In the genomic region with DNA sequence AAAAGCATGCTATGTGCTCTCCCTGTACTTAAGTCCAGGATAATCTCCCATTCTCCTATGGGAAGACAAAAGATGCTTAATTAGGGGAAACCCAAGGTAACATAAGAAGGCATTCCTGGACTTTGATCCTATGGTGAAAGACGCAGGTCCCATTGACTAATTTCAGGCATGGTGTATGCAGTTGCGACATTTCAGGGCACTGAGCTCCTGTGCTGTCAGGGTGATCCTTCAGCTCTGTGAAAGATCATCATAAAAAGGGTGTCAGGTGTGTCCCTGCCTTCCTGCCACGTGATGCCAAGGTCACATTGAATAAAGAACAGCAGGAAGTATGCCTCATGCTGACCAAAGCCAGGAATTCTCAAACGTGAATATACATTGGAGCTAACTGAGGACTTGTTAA, we compare ENCODE assay signal across 14 mouse cellular contexts.
"Had no signal": no experiment of that assay in that cellular context is flagged by ENCODE, and none has a peak within 500 bp of the region (broad histone marks: within the 10 kb centered on the region; RNA-seq: fewer than 3 reads in every experiment).

No protein-coding gene starts in this region.

- ATAC-seq: inflammation-experienced regulatory T-cells, adult 6 months; midbrain, embryonic 16.5 days had no signal

- H3K4me1 ChIP-seq: liver, embryonic 13.5 days had no signal

- H3K4me3 ChIP-seq: kidney, embryonic 15.5 days; layer of hippocampus, adult 2 months; limb, embryonic 13.5 days; liver, embryonic 13.5 days; midbrain, embryonic 12.5 days; neural tube, embryonic 13.5 days had no signal

- DNase-seq: kidney, adult 2 months; left cerebral cortex, postnatal 4 days; liver, embryonic 13.5 days; retina, postnatal 1 day; right cerebral cortex, postnatal 4 days; spleen, adult 18-20 months; thymus, postnatal 36 days had no signal

- H3K27me3 ChIP-seq: kidney, embryonic 15.5 days; limb, embryonic 13.5 days; liver, embryonic 13.5 days; midbrain, embryonic 12.5 days; neural tube, embryonic 13.5 days had no signal

- H3K9me3 ChIP-seq: kidney, embryonic 15.5 days; limb, embryonic 13.5 days; liver, embryonic 13.5 days; midbrain, embryonic 12.5 days; neural tube, embryonic 13.5 days had no signal

- H3K4me2 ChIP-seq: liver, embryonic 13.5 days; midbrain, embryonic 12.5 days; neural tube, embryonic 13.5 days had no signal

- H3K27ac ChIP-seq: layer of hippocampus, adult 2 months; liver, embryonic 13.5 days; midbrain, embryonic 12.5 days; neural tube, embryonic 13.5 days had no signal

- H3K9ac ChIP-seq: kidney, embryonic 15.5 days; limb, embryonic 13.5 days; liver, embryonic 13.5 days; midbrain, embryonic 12.5 days; neural tube, embryonic 13.5 days had no signal

- H3K36me3 ChIP-seq: kidney, embryonic 15.5 days; limb, embryonic 13.5 days; liver, embryonic 13.5 days; midbrain, embryonic 12.5 days; neural tube, embryonic 13.5 days had no signal
